Mouse (Mus musculus): ENCODE data around the gene 5730480H06Rik.

The 5730480H06Rik gene

DNA sequence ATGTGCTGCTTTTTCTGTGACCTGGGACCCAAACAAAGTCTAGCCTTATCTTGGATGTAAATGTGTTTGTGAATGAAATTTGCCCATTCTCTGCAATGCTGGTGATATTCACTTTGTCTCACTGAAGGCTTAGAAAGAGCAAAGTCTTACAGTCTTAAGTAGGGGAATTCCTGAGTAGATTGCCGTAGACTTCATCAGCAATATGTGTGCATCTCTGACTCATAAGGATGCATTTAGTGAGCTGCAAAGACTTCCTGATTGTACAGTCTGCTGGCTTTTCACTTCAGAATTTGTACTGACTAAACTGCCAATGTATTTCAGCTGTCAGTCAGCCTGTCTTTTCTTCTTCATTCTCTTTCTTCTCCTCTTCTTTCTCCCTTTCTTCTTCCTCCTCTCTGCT, 94.2 kb downstream of the 5730480H06Rik start:
- DNase-seq (ENCODE audit: low spot score): no peak

DNA sequence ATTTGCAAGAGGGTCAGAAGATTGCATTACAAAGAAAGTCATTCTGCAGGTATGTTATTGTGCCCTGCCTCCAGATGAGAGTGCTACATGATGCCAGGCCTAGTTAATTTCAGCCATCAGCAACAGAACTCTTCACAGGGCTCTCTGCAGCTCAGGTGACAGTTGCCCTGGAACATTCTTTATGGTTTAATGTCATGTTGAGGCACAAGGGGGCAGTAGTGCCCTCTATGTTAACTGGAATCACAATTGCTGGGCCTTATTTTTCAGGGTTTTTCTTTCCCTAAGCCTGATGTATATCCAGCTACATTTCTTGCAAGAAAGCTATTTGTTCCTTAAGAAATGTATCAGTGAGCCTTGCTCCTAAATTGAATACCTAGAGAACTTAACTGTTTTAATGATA, 102.7 kb downstream of the 5730480H06Rik start:
- no peak for DNase-seq (ENCODE audit: low spot score)

DNA sequence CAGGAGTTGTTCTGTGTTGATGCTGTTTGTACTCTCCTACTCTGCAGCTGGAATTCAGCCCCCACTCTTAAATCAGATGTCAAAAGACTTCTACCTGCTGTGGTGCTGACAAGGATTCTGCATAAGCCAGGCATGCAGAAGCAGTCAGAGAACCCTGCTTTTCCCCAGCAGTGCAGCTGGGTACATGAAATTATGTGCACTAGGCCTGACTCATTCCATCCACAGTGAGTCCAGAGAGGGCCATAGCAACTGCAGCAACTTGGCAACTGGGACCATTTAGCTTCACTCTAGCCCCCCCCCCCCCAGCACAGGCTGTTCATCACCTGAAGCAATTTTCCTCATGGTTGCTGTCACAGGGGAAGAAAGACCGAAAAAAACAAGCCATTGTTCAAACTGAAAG, 121.1 kb downstream of the 5730480H06Rik start:
- no peak for DNase-seq (ENCODE audit: low spot score)

DNA sequence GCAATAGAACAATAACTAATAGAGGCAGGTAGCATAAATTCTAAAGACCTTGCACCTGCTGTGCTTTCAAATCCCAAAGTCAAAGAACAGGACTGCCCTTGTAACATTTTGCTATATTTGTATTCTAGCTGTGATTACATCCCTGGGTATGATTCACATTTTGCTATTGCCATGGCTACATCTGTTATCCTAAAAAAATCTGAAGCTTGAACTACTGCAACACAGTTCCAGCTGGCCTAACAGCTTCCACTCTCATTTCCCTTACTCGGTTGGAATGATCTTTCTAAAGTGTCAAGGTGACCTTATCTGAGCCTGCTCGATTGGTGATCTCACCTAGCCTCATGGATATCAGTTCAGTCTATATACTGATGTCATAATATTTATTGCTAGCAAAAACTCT, 132.5 kb downstream of the 5730480H06Rik start:
- no peak for DNase-seq (ENCODE audit: low spot score)
